Comparison of ENCODE assay signal across 8 mouse cellular contexts in the genomic region with DNA sequence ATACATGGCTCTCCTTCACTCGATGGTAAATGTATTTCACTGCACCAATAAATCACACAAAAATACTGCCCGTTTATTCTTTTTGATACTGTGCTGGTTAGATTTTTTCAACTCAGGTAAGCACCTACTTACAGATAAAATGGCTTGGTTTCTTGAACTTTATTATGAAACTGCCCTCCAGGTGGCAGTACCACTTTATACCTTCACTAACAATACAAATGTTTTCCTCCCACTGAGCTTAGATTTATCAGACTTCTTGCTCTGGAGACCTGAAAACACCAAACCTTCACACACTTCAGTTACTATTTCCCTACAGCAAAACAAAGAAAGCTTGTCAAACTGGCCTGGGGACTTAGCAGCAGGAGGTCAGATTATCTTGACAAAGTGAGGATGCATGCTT. TPM values are rescaled to one million over a fixed set of nuclear protein-coding genes. Genes with fewer than 3 reads are reported as not detected.
A peak's percentile ranks its signal among the peaks of the same experiment; 100 is the strongest.
DNase-seq lines count a peak whose midpoint lies in the region; ATAC-seq and TF ChIP-seq lines count a peak whose summit lies in the region.

No protein-coding gene starts in this region.

- in situ Hi-C loops in CH12.LX (cut with MboI; ENCODE audit: low pct_ligation_motif_present, low pct_unique_long_range_greater_than_20kb, low sequenced_read_pairs) = loop anchor here (5.0 kb wide), 1 partner anchor 98 kb away; no protein-coding TSS in a partner anchor

- peak; percentile 35 for DNase-seq in kidney, postnatal 10 days
- no peak for DNase-seq in kidney, adult 18-20 months
- peak; percentile 53 to 61 for DNase-seq in B cell, adult 2 months
- peak; percentile 29 for DNase-seq in CH12.LX (ENCODE audit: extremely low read depth)
- peak; percentile 22 to 56 for DNase-seq in heart, postnatal 10 days
- DNase-seq in right cerebral cortex, postnatal 4 days = no peak
- DNase-seq in adrenal gland, adult 18-20 months (ENCODE audit: low spot score in 2 of 2) = no peak

- H3K9ac ChIP-seq in CH12.LX (ENCODE audit: insufficient read depth, low read depth) = no peak overlapping the region
- no peak overlapping the region for H3K9ac ChIP-seq in forebrain, embryonic 15.5 days (replicated peaks)

- dilution Hi-C loops in CH12.LX (cut with MboI; ENCODE audit: extremely low pct_ligation_motif_present, extremely low pct_unique_long_range_greater_than_20kb, low sequenced_read_pairs) = no loop called here

- intact Hi-C loops in heart, postnatal 10 days (cut with DNase I) = loop anchor here (1.0 to 5.0 kb wide), 3 partner anchors 19 to 173 kb away; a partner anchor contains a TSS

- TF ChIP-seq POLR2A in CH12.LX (IDR thresholded peaks at IDR 0.05; ENCODE audit: low read depth, low read length) = no peak

- no peak overlapping the region for H3K4me3 ChIP-seq in CH12.LX (replicated peaks in 1 of 3; ENCODE audit: low read depth in 2 of 3, low read length in 2 of 3, poor library complexity in 1 of 3)
- no peak overlapping the region for H3K4me3 ChIP-seq in forebrain, embryonic 15.5 days

- TF ChIP-seq RAD21 in CH12.LX (IDR thresholded peaks at IDR 0.05; ENCODE audit: low read depth, low read length) = peak; percentile 67

- peaks cover 0 to 4% of the 10 kb centered on the region in 2 experiments for H3K36me3 ChIP-seq in CH12.LX (replicated peaks in 1 of 2; ENCODE audit: control insufficient read depth in 1 of 2, insufficient read depth in 1 of 2, low read length in 1 of 2)
- H3K36me3 ChIP-seq in forebrain, embryonic 15.5 days = no peaks in the 10 kb centered on the region

- 68% methylated on average over 2 of the region's 2 CpGs for WGBS in forebrain, embryonic 15.5 days

- peaks cover 4 to 13% of the 10 kb centered on the region in 2 experiments; a peak in 3 of 4 replicates for H3K4me1 ChIP-seq in CH12.LX (ENCODE audit: control insufficient read depth in 1 of 2, insufficient read depth in 2 of 2)
- H3K4me1 ChIP-seq in forebrain, embryonic 15.5 days = peaks cover 10% of the 10 kb centered on the region

- ATAC-seq in forebrain, embryonic 15.5 days (replicated peaks) = no peak

- TF ChIP-seq EP300 in CH12.LX (IDR thresholded peaks at IDR 0.05; ENCODE audit: low read length) = no peak

- no peaks in the 10 kb centered on the region for H3K79me2 ChIP-seq in CH12.LX (replicated peaks; ENCODE audit: control insufficient read depth, extremely low read depth, insufficient read depth, poor library complexity, severe bottlenecking)

- no peak overlapping the region for H3K27ac ChIP-seq in CH12.LX (ENCODE audit: insufficient read depth, low read depth)
- no peak overlapping the region for H3K27ac ChIP-seq in forebrain, embryonic 15.5 days (replicated peaks)

- H3K9me3 ChIP-seq in CH12.LX (replicated peaks; ENCODE audit: low read length) = no peaks in the 10 kb centered on the region
- no peaks in the 10 kb centered on the region for H3K9me3 ChIP-seq in forebrain, embryonic 15.5 days

- H3K4me2 ChIP-seq in CH12.LX (ENCODE audit: insufficient read depth, low read depth, poor library complexity, severe bottlenecking) = no peak overlapping the region
- H3K4me2 ChIP-seq in forebrain, embryonic 15.5 days (replicated peaks) = no peak overlapping the region

- no peaks in the 10 kb centered on the region for H3K27me3 ChIP-seq in CH12.LX (replicated peaks)
- H3K27me3 ChIP-seq in forebrain, embryonic 15.5 days = no peaks in the 10 kb centered on the region

- peak; percentile 8 to 72; a peak in 2 of 4 replicates for TF ChIP-seq CTCF in CH12.LX (conservative IDR thresholded peaks at IDR 0.05 in 1 of 2, IDR thresholded peaks at IDR 0.05 in 1 of 2; ENCODE audit: low read depth in 2 of 2, low read length in 2 of 2)

TF ChIP-seq in CH12.LX, 34 proteins besides CTCF, POLR2A, EP300 and RAD21:
- TF ChIP-seq ZC3H11A (IDR thresholded peaks at IDR 0.05; ENCODE audit: low read depth, low read length) (peak; percentile 45), USF2 (conservative IDR thresholded peaks at IDR 0.05; ENCODE audit: low read depth, low read length) (no peak), SMC3 (IDR thresholded peaks at IDR 0.05; ENCODE audit: low read depth, low read length) (peak; percentile 77), USF1 (IDR thresholded peaks at IDR 0.05; ENCODE audit: low read depth, low read length) (no peak)

RNA-seq across cellular contexts. Expression of a gene that starts 20.2 kb away (rescaled TPM):
- 6.7 and 8.0 TPM in 2 replicates for total RNA-seq in CH12.LX (2012; rRNA removed)
- 7.3 and 7.7 TPM in 2 replicates for total RNA-seq in CH12.LX (2014; rRNA removed)
- 5.1 and 5.8 TPM in 2 replicates for polyA plus RNA-seq in CH12.LX (2012; ENCODE audit: insufficient read length, low read depth)
- total RNA-seq in heart, postnatal 10 days (2021) = 10 to 100 TPM; 25.3 to 29.7 TPM
- 10 to 100 TPM; 28.4 to 31.6 TPM for total RNA-seq in adrenal gland, adult 18-20 months (2021)
- 52.0 and 55.5 TPM in 2 replicates for polyA plus RNA-seq in forebrain, embryonic 15.5 days (2015; fragmentation: Nextera tagmentation; extraction: Ambion mirVana)

Comparison
In these comparisons a context has a peak if more than half of its experiments do, and no peak if none do; other contexts are left out.
1. DNase-seq: peak in kidney, postnatal 10 days (single experiment), B cell, adult 2 months (2 of 2), CH12.LX (single experiment) and heart, postnatal 10 days (2 of 2); none in kidney, adult 18-20 months (single experiment), right cerebral cortex, postnatal 4 days (single experiment) and adrenal gland, adult 18-20 months (0 of 2).